Mouse (Mus musculus): Measurements from ENCODE around the gene Kcnj14. TPM values are rescaled to one million over a fixed set of nuclear protein-coding genes. Genes with fewer than 3 reads are reported as not detected.

Gene Kcnj14
- total RNA-seq, 4 experiments from 2014 or later: 0.17 to 0.65 (median 0.36) TPM

Other genes starting within 250 kb of the Kcnj14 start
- not detected for gene Fgf21, start 209.3 kb downstream of the Kcnj14 start, total RNA-seq (2022)
- not detected for gene Fut1, start 207.5 kb downstream of the Kcnj14 start, total RNA-seq (2022)
- under 1 TPM; 0.14 to 0.68 (median 0.38) TPM for gene Izumo1, start 203.0 kb downstream of the Kcnj14 start, total RNA-seq (2022)
- 10 to 100 TPM; 15.5 to 30.2 (median 21.4) TPM for gene Rasip1, start 197.3 kb downstream of the Kcnj14 start, total RNA-seq (2022)
- gene Mamstr, start 184.8 kb downstream of the Kcnj14 start, total RNA-seq (2022): 10 to 100 TPM in 1 of 4 experiments, 1 to 10 TPM in 3; 2.4 to 14.9 (median 3.6) TPM
- under 1 TPM in 2 of 4 experiments, not detected in 2; 0.11 to 0.18 TPM for gene Fut2, start 158.4 kb downstream of the Kcnj14 start, total RNA-seq (2022)
- gene Ntn5, start 140.8 kb downstream of the Kcnj14 start, total RNA-seq (2022): under 1 TPM in 3 of 4 experiments, not detected in 1; 0.21 to 0.68 (median 0.32) TPM
- gene Sec1, start 130.4 kb downstream of the Kcnj14 start, total RNA-seq (2022): under 1 TPM; 0.15 to 0.59 (median 0.30) TPM
- gene Car11, start 124.9 kb downstream of the Kcnj14 start, total RNA-seq (2022): 10 to 100 TPM; 11.5 to 28.2 (median 18.9) TPM
- gene Dbp, start 119.7 kb downstream of the Kcnj14 start, total RNA-seq (2022): 100 to 1,000 TPM; 254 to 411 (median 333) TPM
- 1,000 to 10,000 TPM; 1,011 to 1,224 (median 1,104) TPM for gene Rpl18, start 109.3 kb downstream of the Kcnj14 start, total RNA-seq (2022)
- 10 to 100 TPM; 36.9 to 40.2 (median 39.3) TPM for gene Sphk2, start 106.8 kb downstream of the Kcnj14 start, total RNA-seq (2022)
- 1 to 10 TPM in 1 of 4 experiments, under 1 TPM in 3; 0.29 to 2.1 (median 0.66) TPM for gene Fam83e, start 103.6 kb downstream of the Kcnj14 start, total RNA-seq (2022)
- gene Spaca4, start 99.0 kb downstream of the Kcnj14 start, total RNA-seq (2022): not detected
- gene Lmtk3, start 41.0 kb downstream of the Kcnj14 start, total RNA-seq (2022): 10 to 100 TPM in 3 of 4 experiments, 1 to 10 TPM in 1; 8.9 to 24.9 (median 15.5) TPM
- gene Sult2b1, start 40.1 kb downstream of the Kcnj14 start, total RNA-seq (2022): 1 to 10 TPM in 2 of 4 experiments, under 1 TPM in 2; 0.52 to 4.5 (median 1.8) TPM
- 100 to 1,000 TPM; 112 to 140 (median 122) TPM for gene Cyth2, start 10.2 kb downstream of the Kcnj14 start, total RNA-seq (2022)
- gene Grwd1, start 6.2 kb upstream of the Kcnj14 start, total RNA-seq (2022): 10 to 100 TPM; 24.8 to 31.5 (median 30.0) TPM
- 100 to 1,000 TPM; 127 to 158 (median 151) TPM for gene Kdelr1, start 48.0 kb upstream of the Kcnj14 start, total RNA-seq (2022)
- 1 to 10 TPM in 3 of 4 experiments, under 1 TPM in 1; 0.78 to 1.4 (median 1.2) TPM for gene Grin2d, start 53.6 kb upstream of the Kcnj14 start, total RNA-seq (2022)
- gene Syngr4, start 71.9 kb upstream of the Kcnj14 start, total RNA-seq (2022): under 1 TPM in 1 of 4 experiments, not detected in 3; 0.78 TPM
- gene Tmem143, start 72.2 kb upstream of the Kcnj14 start, total RNA-seq (2022): 10 to 100 TPM; 36.3 to 60.3 (median 52.9) TPM
- 100 to 1,000 TPM; 302 to 612 (median 463) TPM for gene Emp3, start 96.6 kb upstream of the Kcnj14 start, total RNA-seq (2022)
- gene Ccdc114, start 99.3 kb upstream of the Kcnj14 start, total RNA-seq (2022): 10 to 100 TPM; 17.8 to 92.8 (median 47.9) TPM
- under 1 TPM; 0.08 to 0.31 (median 0.15) TPM for gene Abcc6, start 205.5 kb upstream of the Kcnj14 start, total RNA-seq (2022)
- gene Nomo1, start 208.9 kb upstream of the Kcnj14 start, total RNA-seq (2022): 10 to 100 TPM; 60.6 to 73.0 (median 69.1) TPM